Comparison of ENCODE assay signal across 8 mouse cellular contexts in genomic region chr9:34995660-34996378, GRCm38 (mm10).
A peak's percentile ranks its signal among the peaks of the same experiment; 100 is the strongest.
DNase-seq lines count a peak whose midpoint lies in the region; ATAC-seq lines count a peak whose summit lies in the region.

No protein-coding gene starts in this region.

- intact Hi-C loops in left cerebral cortex, postnatal 36 days (cut with DNase I), result no loop called here

- DNase-seq in spleen, adult 18-20 months, result peak; percentile 35 to 57
- DNase-seq in spleen, postnatal 4 days (ENCODE audit: low spot score in 2 of 2), result no peak
- peak; percentile 52 to 54 for DNase-seq in frontal cortex, postnatal 36 days (ENCODE audit: low spot score in 2 of 2)
- peak; percentile 45 to 51 for DNase-seq in left cerebral cortex, postnatal 36 days (ENCODE audit: low spot score in 2 of 2)
- DNase-seq in right cerebral cortex, postnatal 4 days, result peak; percentile 17
- no peak for DNase-seq in adrenal gland, postnatal 10 days
- no peak for DNase-seq in cerebellum, adult 18-20 months

- no peak for ATAC-seq in monocyte, adult 5-6 weeks (replicated peaks; ENCODE audit: insufficient number of reproducible peaks, low FRiP score, low TSS enrichment, poor library complexity, severe bottlenecking)

Comparison
In these comparisons a context has a peak if more than half of its experiments do, and no peak if none do; other contexts are left out.
1. DNase-seq: peak in spleen, adult 18-20 months (2 of 2), frontal cortex, postnatal 36 days (2 of 2), left cerebral cortex, postnatal 36 days (2 of 2) and right cerebral cortex, postnatal 4 days (single experiment); none in spleen, postnatal 4 days (0 of 2), adrenal gland, postnatal 10 days (single experiment) and cerebellum, adult 18-20 months (0 of 2).